Mouse (Mus musculus): Measurements from ENCODE around the gene Cap1. TPM values are rescaled to one million over a fixed set of nuclear protein-coding genes. Genes with fewer than 3 reads are reported as not detected.
A peak's percentile ranks its signal among the peaks of the same experiment; 100 is the strongest.

The Cap1 gene
- polyA plus RNA-seq, 1 experiment from 2014 or later, result 80.6 TPM

DNA sequence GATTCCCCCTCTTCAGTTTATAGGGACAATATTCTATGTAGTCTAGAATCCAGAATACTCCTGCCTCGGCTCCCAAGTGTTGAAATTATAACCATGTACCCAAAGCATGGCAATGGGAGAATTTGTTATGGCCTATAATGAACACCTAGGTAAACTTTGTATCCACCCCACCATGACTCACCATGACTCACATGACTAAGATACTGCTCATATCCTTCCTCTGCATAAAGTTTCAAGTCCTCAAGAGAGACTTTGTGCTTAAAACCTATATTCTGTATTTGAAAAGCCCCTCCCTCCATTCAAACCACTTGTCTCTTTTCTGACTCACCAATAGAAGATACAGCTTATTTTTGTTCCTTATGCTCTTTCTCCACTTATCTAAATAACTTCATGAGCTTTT is 17.8 kb downstream of the Cap1 start:
- no peak overlapping the region for H3K4me2 ChIP-seq
- no peak for TF ChIP-seq CTCF (IDR thresholded peaks at IDR 0.05; ENCODE audit: low read depth)
- WGBS, result 82% methylated on average over 1 of the region's 1 CpGs

GRCm38 (mm10) chr4:122861836-122862235 is 24.0 kb downstream of the Cap1 start:
- Histone ChIP-seq H3K9ac (no peak overlapping the region), H3K27me3 (ENCODE audit: insufficient read depth, low read length) (no peaks in the 10 kb centered on the region), H3K4me2 (no peak overlapping the region), H3K36me3 (ENCODE audit: insufficient read depth) (peaks cover 89% of the 10 kb centered on the region), H3K4me1 (ENCODE audit: insufficient read depth) (no peaks in the 10 kb centered on the region), H3K4me3 (ENCODE audit: low read depth, low read length) (no peak overlapping the region), H3K9me3 (ENCODE audit: low read depth, low read length) (no peaks in the 10 kb centered on the region), H3K27ac (ENCODE audit: low read depth) (no peak overlapping the region)
- DNase-seq, result no peak
- WGBS, result 93% methylated on average over 4 of the region's 4 CpGs
- no peak for TF ChIP-seq CTCF (IDR thresholded peaks at IDR 0.05; ENCODE audit: low read depth)
- no peak for ATAC-seq (ENCODE audit: insufficient read depth)

More for the DNA sequence above, 17.8 kb downstream of the Cap1 start:
- Histone ChIP-seq H3K27ac (ENCODE audit: low read depth) (no peak overlapping the region), H3K9ac (no peak overlapping the region), H3K4me3 (ENCODE audit: low read depth, low read length) (no peak overlapping the region), H3K27me3 (ENCODE audit: insufficient read depth, low read length) (no peaks in the 10 kb centered on the region), H3K4me1 (ENCODE audit: insufficient read depth) (no peaks in the 10 kb centered on the region), H3K36me3 (ENCODE audit: insufficient read depth) (peaks cover 86% of the 10 kb centered on the region), H3K9me3 (ENCODE audit: low read depth, low read length) (no peaks in the 10 kb centered on the region)
- DNase-seq (no peak), ATAC-seq (ENCODE audit: insufficient read depth) (no peak)

DNA sequence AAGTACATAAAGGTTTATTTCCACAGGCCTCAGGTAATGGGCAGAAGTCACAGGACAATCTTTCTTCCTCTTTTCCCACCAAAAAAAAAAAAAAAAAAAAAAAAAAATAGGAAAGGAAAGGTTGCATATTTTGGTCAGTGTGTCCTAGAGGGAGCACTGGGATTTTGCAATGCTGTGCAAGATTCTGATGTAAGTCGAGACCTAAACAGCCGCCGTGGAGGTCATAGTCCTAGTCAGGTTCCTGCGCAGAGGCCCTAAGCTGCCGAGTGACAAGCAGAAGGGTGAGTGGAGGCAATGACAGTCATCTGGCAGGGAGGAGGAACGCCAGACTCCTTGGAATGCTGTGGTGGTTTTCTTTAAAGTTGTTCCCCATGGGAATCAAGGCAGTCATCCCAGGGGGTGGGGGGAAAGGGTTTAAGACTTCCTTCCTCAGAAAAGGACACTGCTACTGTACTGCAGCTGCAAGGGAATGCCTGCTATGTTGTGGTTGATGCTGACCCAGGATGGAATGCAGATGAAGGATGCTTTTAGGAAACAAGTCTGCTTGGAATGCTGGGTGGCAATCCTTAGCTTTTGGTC is 26.7 kb downstream of the Cap1 start:
- H3K4me2 ChIP-seq, result no peak overlapping the region
- no peak for TF ChIP-seq CTCF (IDR thresholded peaks at IDR 0.05; ENCODE audit: low read depth)
- H3K4me3 ChIP-seq (ENCODE audit: low read depth, low read length), result no peak overlapping the region
- H3K9ac ChIP-seq, result no peak overlapping the region
- no peaks in the 10 kb centered on the region for H3K4me1 ChIP-seq (ENCODE audit: insufficient read depth)
- H3K9me3 ChIP-seq (ENCODE audit: low read depth, low read length), result no peaks in the 10 kb centered on the region
- ATAC-seq (ENCODE audit: insufficient read depth) (no peak), DNase-seq (no peak)
- H3K27ac ChIP-seq (ENCODE audit: low read depth), result no peak overlapping the region
- WGBS, result 57% methylated on average over 6 of the region's 6 CpGs
- H3K36me3 ChIP-seq (ENCODE audit: insufficient read depth), result peaks cover 86% of the 10 kb centered on the region
- no peaks in the 10 kb centered on the region for H3K27me3 ChIP-seq (ENCODE audit: insufficient read depth, low read length)

- 50% methylated on average over 2 of the region's 2 CpGs for WGBS
- no peak for DNase-seq
Observed at GRCm38 (mm10) chr4:122857909-122858308, 27.9 kb downstream of the Cap1 start.

DNA sequence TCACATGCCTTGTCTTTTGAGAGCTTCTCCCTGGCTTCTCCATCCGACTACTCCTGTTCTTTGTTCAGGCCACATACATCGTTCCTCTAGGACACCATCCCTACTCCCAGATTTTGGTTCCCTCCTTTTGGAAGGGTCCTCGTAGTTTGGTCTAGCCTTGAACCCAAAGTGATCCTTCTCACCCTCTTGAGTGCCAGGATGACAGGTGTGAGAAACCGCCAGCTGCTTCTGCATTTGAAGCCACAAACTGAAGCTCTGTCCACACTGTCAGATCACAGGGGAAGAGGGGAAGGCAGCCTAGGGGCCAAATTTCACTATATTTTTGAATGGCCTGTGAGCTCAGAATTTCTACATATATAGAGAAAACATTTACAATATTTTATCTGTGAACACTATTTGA is 31.1 kb downstream of the Cap1 start:
- Histone ChIP-seq H3K4me2 (no peak overlapping the region), H3K9ac (no peak overlapping the region), H3K27me3 (ENCODE audit: insufficient read depth, low read length) (no peaks in the 10 kb centered on the region), H3K4me3 (ENCODE audit: low read depth, low read length) (no peak overlapping the region), H3K27ac (ENCODE audit: low read depth) (no peak overlapping the region), H3K9me3 (ENCODE audit: low read depth, low read length) (no peaks in the 10 kb centered on the region), H3K36me3 (ENCODE audit: insufficient read depth) (peaks cover 67% of the 10 kb centered on the region), H3K4me1 (ENCODE audit: insufficient read depth) (no peaks in the 10 kb centered on the region)
- WGBS, result 86% methylated on average over 4 of the region's 4 CpGs
- no peak for ATAC-seq (ENCODE audit: insufficient read depth)
- no peak for TF ChIP-seq CTCF (IDR thresholded peaks at IDR 0.05; ENCODE audit: low read depth)
- no peak for DNase-seq

More at GRCm38 (mm10) chr4:122857909-122858308, 27.9 kb downstream of the Cap1 start:
- Histone ChIP-seq H3K9me3 (ENCODE audit: low read depth, low read length) (no peaks in the 10 kb centered on the region), H3K9ac (no peak overlapping the region), H3K4me1 (ENCODE audit: insufficient read depth) (no peaks in the 10 kb centered on the region), H3K36me3 (ENCODE audit: insufficient read depth) (peaks cover 75% of the 10 kb centered on the region), H3K27ac (ENCODE audit: low read depth) (no peak overlapping the region), H3K4me3 (ENCODE audit: low read depth, low read length) (no peak overlapping the region), H3K27me3 (ENCODE audit: insufficient read depth, low read length) (no peaks in the 10 kb centered on the region), H3K4me2 (no peak overlapping the region)
- ATAC-seq (ENCODE audit: insufficient read depth), result no peak
- TF ChIP-seq CTCF (IDR thresholded peaks at IDR 0.05; ENCODE audit: low read depth), result peak; percentile 14; the same call in 1 of the 2 replicates

GRCm38 (mm10) chr4:122853691-122854090 is 32.2 kb downstream of the Cap1 start:
- Histone ChIP-seq H3K27me3 (ENCODE audit: insufficient read depth, low read length) (no peaks in the 10 kb centered on the region), H3K4me1 (ENCODE audit: insufficient read depth) (no peaks in the 10 kb centered on the region), H3K36me3 (ENCODE audit: insufficient read depth) (peaks cover 66% of the 10 kb centered on the region), H3K9ac (no peak overlapping the region), H3K4me3 (ENCODE audit: low read depth, low read length) (no peak overlapping the region), H3K4me2 (no peak overlapping the region), H3K27ac (ENCODE audit: low read depth) (no peak overlapping the region), H3K9me3 (ENCODE audit: low read depth, low read length) (no peaks in the 10 kb centered on the region)
- WGBS, result 57% methylated on average over 2 of the region's 2 CpGs
- ATAC-seq (ENCODE audit: insufficient read depth) (no peak), DNase-seq (no peak)
- TF ChIP-seq CTCF (IDR thresholded peaks at IDR 0.05; ENCODE audit: low read depth), result no peak

DNA sequence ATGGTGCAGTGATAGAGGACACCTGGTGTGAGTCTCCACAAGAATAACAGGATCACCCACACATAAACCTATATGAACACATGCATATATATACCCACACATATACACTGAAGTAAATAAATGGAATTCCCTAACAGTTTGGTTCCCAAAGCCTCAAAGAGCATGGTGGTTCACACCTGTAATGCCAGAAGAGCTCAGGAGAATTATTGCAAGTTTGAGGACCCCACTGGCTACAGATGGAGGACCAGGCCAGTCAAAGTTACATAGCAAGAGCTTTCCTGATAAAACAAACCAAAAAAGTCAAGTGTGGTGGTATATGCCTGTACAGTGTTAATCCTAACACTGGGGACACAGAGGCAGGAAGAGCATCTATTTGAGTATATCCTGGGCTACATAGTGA is 34.3 kb downstream of the Cap1 start:
- no peaks in the 10 kb centered on the region for H3K27me3 ChIP-seq (ENCODE audit: insufficient read depth, low read length)
- no peak overlapping the region for H3K9ac ChIP-seq
- no peak overlapping the region for H3K4me2 ChIP-seq
- H3K36me3 ChIP-seq (ENCODE audit: insufficient read depth), result peaks cover 61% of the 10 kb centered on the region
- DNase-seq, result no peak
- ATAC-seq (ENCODE audit: insufficient read depth), result no peak
- no peak overlapping the region for H3K27ac ChIP-seq (ENCODE audit: low read depth)
- H3K4me1 ChIP-seq (ENCODE audit: insufficient read depth), result no peaks in the 10 kb centered on the region
- no peaks in the 10 kb centered on the region for H3K9me3 ChIP-seq (ENCODE audit: low read depth, low read length)
- H3K4me3 ChIP-seq (ENCODE audit: low read depth, low read length), result no peak overlapping the region
- no peak for TF ChIP-seq CTCF (IDR thresholded peaks at IDR 0.05; ENCODE audit: low read depth)

All from lung, embryonic 14.5 days (tissue).